Mouse (Mus musculus): Measurements from ENCODE around the gene Inf2. TPM values are rescaled to one million over a fixed set of nuclear protein-coding genes. Genes with fewer than 3 reads are reported as not detected.

Gene Inf2
- polyA plus RNA-seq, 1 experiment: 118 TPM

DNA sequence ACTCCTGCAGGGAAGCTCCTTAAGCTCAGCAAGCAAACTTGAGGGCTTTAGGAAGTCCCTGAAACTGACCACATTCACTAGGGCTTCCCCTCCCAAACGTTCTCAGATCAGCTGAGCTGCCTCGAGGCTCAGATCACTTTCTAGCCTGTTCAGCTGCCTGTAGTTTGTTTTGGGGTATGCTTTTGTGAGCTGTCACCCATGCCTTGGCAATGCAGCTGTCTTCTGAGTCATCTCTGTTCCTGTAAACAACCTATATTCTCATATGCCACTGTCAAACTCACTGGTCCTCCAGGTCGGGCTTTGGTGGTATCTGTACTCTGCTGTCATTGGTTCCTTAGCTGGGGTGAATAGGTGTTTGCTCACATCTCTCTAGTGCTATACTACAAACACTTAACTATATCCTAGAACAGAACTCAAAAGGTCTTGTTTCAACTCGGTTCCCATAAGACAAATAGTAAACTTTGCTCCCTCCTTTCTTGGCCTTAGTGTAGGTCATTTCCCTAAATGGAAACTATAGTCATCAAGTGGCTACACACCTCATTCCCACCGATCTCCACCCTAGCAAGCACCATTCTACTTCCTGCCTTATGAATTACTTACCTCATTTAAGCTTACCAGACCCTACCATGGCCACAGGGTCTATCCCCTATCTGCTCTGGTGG, 63.3 kb downstream of the Inf2 start:
- peaks cover 34% of the 10 kb centered on the region for H3K79me2 ChIP-seq (ENCODE audit: control insufficient read depth, insufficient read depth)
- TF ChIP-seq FOSL1 (IDR thresholded peaks at IDR 0.05; ENCODE audit: insufficient read depth, low read length, poor library complexity, severe bottlenecking): no peak
- no peak for TF ChIP-seq CTCF (IDR thresholded peaks at IDR 0.05; ENCODE audit: control insufficient read depth, insufficient read depth, insufficient read length)
- TF ChIP-seq MYOD1 (IDR thresholded peaks at IDR 0.05; ENCODE audit: control insufficient read depth, insufficient read length, low read depth): peak; percentile 24
- peaks cover 57% of the 10 kb centered on the region for H3K36me3 ChIP-seq (ENCODE audit: control insufficient read depth, insufficient read depth)
- H3ac ChIP-seq (ENCODE audit: control insufficient read depth, insufficient read length, low read depth): no peak overlapping the region
- H3K79me3 ChIP-seq (ENCODE audit: low read depth): peaks cover 12% of the 10 kb centered on the region
- no peaks in the 10 kb centered on the region for H3K27me3 ChIP-seq (ENCODE audit: control insufficient read depth, insufficient read depth, insufficient read length)
- H3K4me3 ChIP-seq (ENCODE audit: insufficient read depth, poor library complexity, severe bottlenecking): no peak overlapping the region

DNA sequence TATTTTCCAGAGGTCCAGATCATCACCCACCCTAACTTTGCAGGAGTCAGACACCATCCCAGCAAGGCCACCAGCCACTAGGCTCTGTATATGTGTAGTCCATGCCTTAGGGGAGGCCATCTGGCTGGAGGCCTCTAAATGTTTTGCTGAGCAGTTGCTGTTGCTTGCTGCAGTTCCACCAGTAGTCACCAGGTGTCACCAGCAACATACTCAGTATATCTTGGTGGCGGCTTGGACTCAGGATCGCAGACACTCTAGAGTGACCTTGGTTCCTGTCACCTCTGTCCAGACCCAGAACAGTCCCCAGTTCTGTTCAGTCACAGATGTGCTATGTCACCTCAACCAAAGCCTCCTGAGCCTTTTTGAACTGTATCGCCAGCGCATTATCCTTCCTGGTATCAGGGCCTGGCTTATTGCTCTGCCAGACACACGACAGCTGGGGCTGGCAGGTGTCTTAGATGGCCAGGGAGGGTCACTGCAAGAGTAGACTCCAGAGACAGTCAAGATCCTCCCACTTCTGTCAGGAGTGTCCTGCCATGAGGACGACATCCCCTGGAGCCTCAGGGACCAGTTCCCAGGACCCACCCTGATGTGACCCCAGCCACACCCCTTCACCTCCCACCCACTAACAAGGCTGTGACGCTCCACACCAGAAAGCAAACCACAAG, 64.7 kb downstream of the Inf2 start:
- Histone ChIP-seq H3K36me3 (ENCODE audit: control insufficient read depth, insufficient read depth) (peaks cover 59% of the 10 kb centered on the region), H3K4me3 (ENCODE audit: insufficient read depth, poor library complexity, severe bottlenecking) (no peak overlapping the region), H3K27me3 (ENCODE audit: control insufficient read depth, insufficient read depth, insufficient read length) (no peaks in the 10 kb centered on the region), H3ac (ENCODE audit: control insufficient read depth, insufficient read length, low read depth) (no peak overlapping the region), H3K79me3 (ENCODE audit: low read depth) (peaks cover 5% of the 10 kb centered on the region), H3K79me2 (ENCODE audit: control insufficient read depth, insufficient read depth) (peaks cover 20% of the 10 kb centered on the region)
- TF ChIP-seq MYOD1 (IDR thresholded peaks at IDR 0.05; ENCODE audit: control insufficient read depth, insufficient read length, low read depth) (peak; percentile 6), MYOG (IDR thresholded peaks at IDR 0.05; ENCODE audit: control insufficient read depth, extremely low read depth, insufficient read length) (no peak), CTCF (IDR thresholded peaks at IDR 0.05; ENCODE audit: control insufficient read depth, insufficient read depth, insufficient read length) (peak; percentile 69)

DNA sequence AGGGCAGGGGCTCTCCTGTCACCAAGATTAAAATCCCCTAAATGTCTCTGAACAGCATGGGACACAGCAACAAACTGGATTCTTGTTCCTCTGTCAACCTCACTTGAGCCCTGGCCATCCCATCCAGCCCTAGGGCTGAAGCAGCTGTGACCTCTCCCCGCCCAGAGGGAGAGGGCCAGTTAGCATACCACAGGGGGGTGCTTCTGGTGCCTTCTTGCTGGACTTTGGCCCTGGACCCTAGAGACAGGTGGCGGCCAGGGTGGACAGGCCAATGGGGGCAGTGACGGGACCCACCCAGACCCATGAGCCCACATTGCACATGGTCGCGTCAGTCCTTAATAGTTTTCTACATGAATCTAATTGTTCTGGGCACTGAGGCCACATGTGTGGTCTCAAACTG, 65.5 kb downstream of the Inf2 start:
- Histone ChIP-seq H3K79me3 (ENCODE audit: low read depth) (peaks cover 5% of the 10 kb centered on the region), H3K27me3 (ENCODE audit: control insufficient read depth, insufficient read depth, insufficient read length) (no peaks in the 10 kb centered on the region), H3K4me3 (ENCODE audit: insufficient read depth, poor library complexity, severe bottlenecking) (no peak overlapping the region), H3ac (ENCODE audit: control insufficient read depth, insufficient read length, low read depth) (no peak overlapping the region), H3K36me3 (ENCODE audit: control insufficient read depth, insufficient read depth) (peaks cover 65% of the 10 kb centered on the region), H3K79me2 (ENCODE audit: control insufficient read depth, insufficient read depth) (peaks cover 13% of the 10 kb centered on the region)
- no peak for TF ChIP-seq MYOG (IDR thresholded peaks at IDR 0.05; ENCODE audit: control insufficient read depth, extremely low read depth, insufficient read length)
- TF ChIP-seq CTCF (IDR thresholded peaks at IDR 0.05; ENCODE audit: control insufficient read depth, insufficient read depth, insufficient read length): no peak
- TF ChIP-seq CEBPB (IDR thresholded peaks at IDR 0.05; ENCODE audit: low read depth): no peak
- no peak for TF ChIP-seq USF1 (IDR thresholded peaks at IDR 0.05; ENCODE audit: low read depth)
- no peak for TF ChIP-seq FOSL1 (IDR thresholded peaks at IDR 0.05; ENCODE audit: insufficient read depth, low read length, poor library complexity, severe bottlenecking)
- TF ChIP-seq MAX (IDR thresholded peaks at IDR 0.05): no peak
- TF ChIP-seq MYOD1 (IDR thresholded peaks at IDR 0.05; ENCODE audit: control insufficient read depth, insufficient read length, low read depth): no peak

DNA sequence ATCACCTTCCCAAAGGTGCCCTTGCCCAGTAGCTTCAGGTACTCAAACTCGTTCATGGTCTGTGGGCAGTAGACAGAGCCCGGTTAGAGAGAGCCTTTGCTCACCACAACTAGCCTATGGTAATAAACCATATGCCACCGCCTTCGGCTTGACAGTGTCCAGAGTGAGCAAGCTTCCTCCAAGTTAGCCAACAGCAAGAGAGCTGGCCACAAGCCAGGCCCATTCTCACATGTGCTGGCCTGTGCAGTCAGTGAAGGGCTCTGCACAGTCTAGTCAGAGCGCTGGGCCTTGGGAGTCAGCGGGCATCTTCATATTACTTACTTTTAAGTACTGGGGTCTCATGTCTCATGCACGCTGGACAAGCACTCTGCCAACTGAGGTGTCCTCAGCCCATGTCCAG, 70.0 kb downstream of the Inf2 start:
- Histone ChIP-seq H3K4me3 (ENCODE audit: insufficient read depth, poor library complexity, severe bottlenecking) (no peak overlapping the region), H3K27me3 (ENCODE audit: control insufficient read depth, insufficient read depth, insufficient read length) (no peaks in the 10 kb centered on the region), H3ac (ENCODE audit: control insufficient read depth, insufficient read length, low read depth) (no peak overlapping the region), H3K36me3 (ENCODE audit: control insufficient read depth, insufficient read depth) (peaks cover 74% of the 10 kb centered on the region), H3K79me2 (ENCODE audit: control insufficient read depth, insufficient read depth) (peaks cover 22% of the 10 kb centered on the region), H3K79me3 (ENCODE audit: low read depth) (no peaks in the 10 kb centered on the region)
- no peak for TF ChIP-seq USF1 (IDR thresholded peaks at IDR 0.05; ENCODE audit: low read depth)
- no peak for TF ChIP-seq FOSL1 (IDR thresholded peaks at IDR 0.05; ENCODE audit: insufficient read depth, low read length, poor library complexity, severe bottlenecking)
- no peak for TF ChIP-seq MYOD1 (IDR thresholded peaks at IDR 0.05; ENCODE audit: control insufficient read depth, insufficient read length, low read depth)
- TF ChIP-seq MYOG (IDR thresholded peaks at IDR 0.05; ENCODE audit: control insufficient read depth, extremely low read depth, insufficient read length): no peak
- TF ChIP-seq CEBPB (IDR thresholded peaks at IDR 0.05; ENCODE audit: low read depth): no peak
- TF ChIP-seq CTCF (IDR thresholded peaks at IDR 0.05; ENCODE audit: control insufficient read depth, insufficient read depth, insufficient read length): no peak
- TF ChIP-seq MAX (IDR thresholded peaks at IDR 0.05): no peak

DNA sequence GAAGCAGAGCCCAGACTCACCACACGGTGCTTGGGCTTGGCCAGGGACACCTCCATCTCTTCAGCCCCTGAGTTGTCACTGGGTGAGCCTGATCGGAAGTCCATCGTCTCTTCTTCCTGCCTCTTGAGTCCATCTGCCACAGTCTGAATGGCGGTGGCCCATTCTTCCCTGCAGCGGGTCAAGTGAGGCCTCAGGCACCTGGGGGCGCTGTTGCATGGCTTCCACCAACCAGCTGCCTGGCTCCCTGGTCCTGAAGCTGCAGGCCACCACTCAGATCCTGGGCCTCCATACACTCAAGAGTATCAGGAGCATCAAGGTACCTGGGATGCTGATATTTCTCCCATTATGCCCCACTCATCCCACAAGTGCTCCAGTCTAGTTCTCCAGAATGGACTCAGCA, 70.5 kb downstream of the Inf2 start:
- H3K4me3 ChIP-seq (ENCODE audit: insufficient read depth, poor library complexity, severe bottlenecking): no peak overlapping the region
- no peaks in the 10 kb centered on the region for H3K79me3 ChIP-seq (ENCODE audit: low read depth)
- H3K79me2 ChIP-seq (ENCODE audit: control insufficient read depth, insufficient read depth): peaks cover 27% of the 10 kb centered on the region
- H3K27me3 ChIP-seq (ENCODE audit: control insufficient read depth, insufficient read depth, insufficient read length): no peaks in the 10 kb centered on the region
- H3K36me3 ChIP-seq (ENCODE audit: control insufficient read depth, insufficient read depth): peaks cover 74% of the 10 kb centered on the region
- no peak overlapping the region for H3ac ChIP-seq (ENCODE audit: control insufficient read depth, insufficient read length, low read depth)
- TF ChIP-seq MYOD1 (IDR thresholded peaks at IDR 0.05; ENCODE audit: control insufficient read depth, insufficient read length, low read depth) (no peak), CTCF (IDR thresholded peaks at IDR 0.05; ENCODE audit: control insufficient read depth, insufficient read depth, insufficient read length) (peak; percentile 40)
